Mouse (Mus musculus): ENCODE data around the gene Zc2hc1c. TPM values are rescaled to one million over a fixed set of nuclear protein-coding genes. Genes with fewer than 3 reads are reported as not detected.
A peak's percentile ranks its signal among the peaks of the same experiment; 100 is the strongest.

The Zc2hc1c gene
- polyA plus RNA-seq (2014; fragmentation: Nextera tagmentation; extraction: Ambion mirVana), result 0.89 and 0.95 TPM in 2 replicates

- no peaks in the 10 kb centered on the region for H3K4me1 ChIP-seq (ENCODE audit: control insufficient read depth, insufficient read depth, low read length)
- peak; percentile 89 for ATAC-seq (replicated peaks; ENCODE audit: insufficient number of reproducible peaks, low FRiP score, low TSS enrichment, low read depth)
- H3K4me2 ChIP-seq (ENCODE audit: low read depth, low read length), result peak within 1 kb of the TSS; percentile 86
- peak within 1 kb of the TSS; percentile 49 for H3K4me3 ChIP-seq (ENCODE audit: low read depth, low read length)
- H3K9me3 ChIP-seq (replicated peaks; ENCODE audit: control insufficient read depth, low read length), result no peaks in the 10 kb centered on the region
- H3K27me3 ChIP-seq (ENCODE audit: control insufficient read depth, insufficient read depth, low read length), result no peaks in the 10 kb centered on the region
- peak; percentile 97 for DNase-seq (ENCODE audit: low spot score)
- peak within 1 kb of the TSS; percentile 55 for H3K9ac ChIP-seq (replicated peaks; ENCODE audit: low read length)
- no peaks in the 10 kb centered on the region for H3K36me3 ChIP-seq (replicated peaks; ENCODE audit: control insufficient read depth, insufficient read depth, low read depth, low read length)
- no peak within 1 kb of the TSS for H3K27ac ChIP-seq (replicated peaks; ENCODE audit: low read depth, low read length)
- 2% methylated on average over 29 of the region's 31 CpGs for WGBS
Observed at GRCm38 (mm10) chr12:85288486-85289156, at the start of gene Zc2hc1c. TSS of gene Zc2hc1c (plus strand) at chr12:85288591.

GRCm38 (mm10) chr12:85252083-85252482 lies 36.3 kb upstream of the Zc2hc1c start:
- Histone ChIP-seq H3K4me1 (ENCODE audit: control insufficient read depth, insufficient read depth, low read length) (peaks cover 3% of the 10 kb centered on the region; the same call in 1 of the 2 replicates), H3K9ac (replicated peaks; ENCODE audit: low read length) (no peak overlapping the region), H3K9me3 (replicated peaks; ENCODE audit: control insufficient read depth, low read length) (no peaks in the 10 kb centered on the region), H3K4me3 (ENCODE audit: low read depth, low read length) (no peak overlapping the region), H3K27ac (replicated peaks; ENCODE audit: low read depth, low read length) (no peak overlapping the region), H3K36me3 (replicated peaks; ENCODE audit: control insufficient read depth, insufficient read depth, low read depth, low read length) (no peaks in the 10 kb centered on the region), H3K4me2 (ENCODE audit: low read depth, low read length) (no peak overlapping the region), H3K27me3 (ENCODE audit: control insufficient read depth, insufficient read depth, low read length) (no peaks in the 10 kb centered on the region)
- DNase-seq (ENCODE audit: low spot score) (no peak), ATAC-seq (replicated peaks; ENCODE audit: insufficient number of reproducible peaks, low FRiP score, low TSS enrichment, low read depth) (no peak)
- 78% methylated on average over 3 of the region's 3 CpGs for WGBS

DNA sequence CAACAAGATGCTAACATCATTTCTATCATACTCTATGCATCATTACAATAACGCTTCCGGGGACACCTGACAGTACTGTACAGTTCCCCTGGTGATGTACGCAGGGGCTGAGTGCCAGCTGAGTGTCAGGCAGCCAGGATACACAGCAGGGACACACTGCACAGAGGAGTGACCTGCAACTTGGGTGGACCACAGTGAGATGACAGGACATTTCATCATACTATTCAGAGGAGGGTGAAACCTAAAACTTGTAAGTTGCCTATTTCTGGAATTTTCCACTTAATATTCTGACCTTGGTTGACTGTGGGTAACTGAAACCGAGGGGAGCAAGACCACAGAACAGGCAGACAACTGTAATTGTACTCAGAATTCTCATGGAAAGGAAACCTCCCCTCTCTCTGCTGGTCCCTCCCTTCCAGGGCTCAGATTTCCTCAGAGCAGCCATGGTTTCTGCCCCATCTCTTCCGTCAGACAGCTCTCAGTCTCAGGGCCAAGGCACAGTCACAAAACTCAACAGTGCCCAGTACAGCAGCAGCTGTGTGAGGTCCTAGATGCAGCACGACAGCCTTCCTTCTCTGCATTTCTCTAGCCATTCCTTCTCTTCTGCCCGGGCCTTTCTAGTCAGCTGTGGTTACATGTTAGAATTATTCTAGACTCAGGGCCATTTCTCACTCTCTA lies 32.2 kb upstream of the Zc2hc1c start:
- WGBS, result 59% methylated on average over 7 of the region's 7 CpGs
- Histone ChIP-seq H3K9me3 (replicated peaks; ENCODE audit: control insufficient read depth, low read length) (no peaks in the 10 kb centered on the region), H3K36me3 (replicated peaks; ENCODE audit: control insufficient read depth, insufficient read depth, low read depth, low read length) (no peaks in the 10 kb centered on the region)

DNA sequence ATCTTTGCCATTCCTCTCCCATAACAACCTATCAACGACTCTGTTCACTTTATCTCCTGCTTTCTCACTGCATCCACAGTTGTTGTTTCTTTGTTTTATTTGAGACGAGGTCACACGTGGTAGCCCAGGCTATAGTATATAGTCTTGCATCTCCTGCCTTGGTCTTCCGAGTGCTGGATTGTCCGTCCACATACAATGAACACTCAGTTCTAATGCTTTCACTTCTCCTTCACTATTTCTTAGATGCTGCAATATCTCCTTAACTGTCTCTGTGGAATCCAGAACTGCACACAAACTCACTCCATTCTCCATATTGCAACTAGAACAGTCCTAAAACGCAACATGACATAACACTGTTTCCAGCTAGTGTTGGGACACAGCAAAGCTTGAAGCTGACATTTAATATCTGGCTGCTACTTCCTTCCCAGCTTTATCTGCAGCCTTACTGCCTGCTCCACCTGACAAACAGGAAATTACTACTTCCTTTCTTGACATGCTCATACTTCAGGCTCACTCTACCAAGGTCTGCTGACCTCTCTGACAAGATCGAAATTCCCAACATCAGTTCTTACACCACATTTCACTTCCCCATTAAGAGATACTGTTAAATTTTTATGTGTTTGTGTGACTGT lies 31.3 kb upstream of the Zc2hc1c start:
- H3K4me3 ChIP-seq (ENCODE audit: low read depth, low read length), result no peak overlapping the region
- no peaks in the 10 kb centered on the region for H3K27me3 ChIP-seq (ENCODE audit: control insufficient read depth, insufficient read depth, low read length)
- DNase-seq (ENCODE audit: low spot score) (no peak), ATAC-seq (replicated peaks; ENCODE audit: insufficient number of reproducible peaks, low FRiP score, low TSS enrichment, low read depth) (no peak)
- H3K36me3 ChIP-seq (replicated peaks; ENCODE audit: control insufficient read depth, insufficient read depth, low read depth, low read length), result no peaks in the 10 kb centered on the region
- peaks cover 3% of the 10 kb centered on the region; the same call in 1 of the 2 replicates for H3K4me1 ChIP-seq (ENCODE audit: control insufficient read depth, insufficient read depth, low read length)
- WGBS, result 80% methylated on average over 7 of the region's 7 CpGs
- H3K27ac ChIP-seq (replicated peaks; ENCODE audit: low read depth, low read length), result no peak overlapping the region
- H3K4me2 ChIP-seq (ENCODE audit: low read depth, low read length), result no peak overlapping the region
- no peak overlapping the region for H3K9ac ChIP-seq (replicated peaks; ENCODE audit: low read length)
- no peaks in the 10 kb centered on the region for H3K9me3 ChIP-seq (replicated peaks; ENCODE audit: control insufficient read depth, low read length)

More for the DNA sequence above, 32.2 kb upstream of the Zc2hc1c start:
- no peaks in the 10 kb centered on the region for H3K27me3 ChIP-seq (ENCODE audit: control insufficient read depth, insufficient read depth, low read length)
- no peak overlapping the region; the same call in 1 of the 2 replicates for H3K9ac ChIP-seq (replicated peaks; ENCODE audit: low read length)
- H3K4me1 ChIP-seq (ENCODE audit: control insufficient read depth, insufficient read depth, low read length), result peaks cover 3% of the 10 kb centered on the region; the same call in 1 of the 2 replicates
- no peak for DNase-seq (ENCODE audit: low spot score)
- no peak overlapping the region for H3K4me3 ChIP-seq (ENCODE audit: low read depth, low read length)
- ATAC-seq (replicated peaks; ENCODE audit: insufficient number of reproducible peaks, low FRiP score, low TSS enrichment, low read depth), result 0 out of 2 replicates have a peak, but pooled peaks have one; percentile 48
- no peak overlapping the region for H3K4me2 ChIP-seq (ENCODE audit: low read depth, low read length)
- no peak overlapping the region; the same call in 1 of the 2 replicates for H3K27ac ChIP-seq (replicated peaks; ENCODE audit: low read depth, low read length)

- WGBS, result 35% methylated on average over 10 of the region's 10 CpGs
- Histone ChIP-seq H3K4me1 (ENCODE audit: control insufficient read depth, insufficient read depth, low read length) (no peaks in the 10 kb centered on the region), H3K9ac (replicated peaks; ENCODE audit: low read length) (no peak overlapping the region; the same call in 1 of the 2 replicates), H3K4me2 (ENCODE audit: low read depth, low read length) (no peak overlapping the region), H3K36me3 (replicated peaks; ENCODE audit: control insufficient read depth, insufficient read depth, low read depth, low read length) (no peaks in the 10 kb centered on the region), H3K27me3 (ENCODE audit: control insufficient read depth, insufficient read depth, low read length) (no peaks in the 10 kb centered on the region), H3K27ac (replicated peaks; ENCODE audit: low read depth, low read length) (no peak overlapping the region), H3K9me3 (replicated peaks; ENCODE audit: control insufficient read depth, low read length) (no peaks in the 10 kb centered on the region), H3K4me3 (ENCODE audit: low read depth, low read length) (no peak overlapping the region)
- ATAC-seq (replicated peaks; ENCODE audit: insufficient number of reproducible peaks, low FRiP score, low TSS enrichment, low read depth), result peak; percentile 58; the same call in 1 of the 2 replicates
- peak; percentile 84 for DNase-seq (ENCODE audit: low spot score)
Observed at GRCm38 (mm10) chr12:85262489-85262888, 25.9 kb upstream of the Zc2hc1c start.

DNA sequence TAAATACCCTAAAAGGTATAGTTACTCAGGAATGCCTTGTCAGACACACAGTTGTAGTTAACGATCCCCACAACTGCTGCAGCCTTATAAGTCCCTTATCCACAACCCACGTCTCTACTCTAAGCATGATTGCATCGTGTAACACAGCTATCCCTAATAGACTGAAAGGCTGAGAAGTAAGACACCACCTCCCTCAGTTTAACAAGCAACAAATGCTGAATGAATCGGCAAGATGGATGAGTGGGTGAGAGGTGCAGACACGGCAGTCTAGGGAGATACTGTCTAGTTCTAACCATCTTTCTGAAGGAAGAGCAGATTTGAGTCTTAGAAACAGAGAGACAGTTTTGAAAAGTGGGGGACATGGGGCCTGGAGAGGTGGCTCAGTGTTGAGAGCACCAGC lies 25.2 kb upstream of the Zc2hc1c start:
- H3K9me3 ChIP-seq (replicated peaks; ENCODE audit: control insufficient read depth, low read length), result no peaks in the 10 kb centered on the region
- no peak overlapping the region for H3K4me2 ChIP-seq (ENCODE audit: low read depth, low read length)
- H3K27me3 ChIP-seq (ENCODE audit: control insufficient read depth, insufficient read depth, low read length), result no peaks in the 10 kb centered on the region
- no peak overlapping the region for H3K27ac ChIP-seq (replicated peaks; ENCODE audit: low read depth, low read length)
- 81% methylated on average over 5 of the region's 5 CpGs for WGBS
- no peak for ATAC-seq (replicated peaks; ENCODE audit: insufficient number of reproducible peaks, low FRiP score, low TSS enrichment, low read depth)
- DNase-seq (ENCODE audit: low spot score), result no peak
- H3K9ac ChIP-seq (replicated peaks; ENCODE audit: low read length), result no peak overlapping the region
- no peaks in the 10 kb centered on the region for H3K36me3 ChIP-seq (replicated peaks; ENCODE audit: control insufficient read depth, insufficient read depth, low read depth, low read length)
- H3K4me3 ChIP-seq (ENCODE audit: low read depth, low read length), result no peak overlapping the region
- H3K4me1 ChIP-seq (ENCODE audit: control insufficient read depth, insufficient read depth, low read length), result no peaks in the 10 kb centered on the region

- Histone ChIP-seq H3K27me3 (ENCODE audit: control insufficient read depth, insufficient read depth, low read length) (no peaks in the 10 kb centered on the region), H3K4me2 (ENCODE audit: low read depth, low read length) (no peak overlapping the region), H3K27ac (replicated peaks; ENCODE audit: low read depth, low read length) (peak overlapping the region; percentile 56), H3K36me3 (replicated peaks; ENCODE audit: control insufficient read depth, insufficient read depth, low read depth, low read length) (no peaks in the 10 kb centered on the region), H3K4me1 (ENCODE audit: control insufficient read depth, insufficient read depth, low read length) (no peaks in the 10 kb centered on the region), H3K9me3 (replicated peaks; ENCODE audit: control insufficient read depth, low read length) (no peaks in the 10 kb centered on the region), H3K4me3 (ENCODE audit: low read depth, low read length) (no peak overlapping the region), H3K9ac (replicated peaks; ENCODE audit: low read length) (no peak overlapping the region)
- ATAC-seq (replicated peaks; ENCODE audit: insufficient number of reproducible peaks, low FRiP score, low TSS enrichment, low read depth), result no peak
- WGBS, result 63% methylated on average over 8 of the region's 8 CpGs
- DNase-seq (ENCODE audit: low spot score), result no peak
Observed at GRCm38 (mm10) chr12:85264531-85264930, 23.9 kb upstream of the Zc2hc1c start.

Measured in embryonic facial prominence, embryonic 11.5 days (tissue).